Mouse (Mus musculus): ENCODE measurements around the gene Ascl5.

Gene Ascl5

DNA sequence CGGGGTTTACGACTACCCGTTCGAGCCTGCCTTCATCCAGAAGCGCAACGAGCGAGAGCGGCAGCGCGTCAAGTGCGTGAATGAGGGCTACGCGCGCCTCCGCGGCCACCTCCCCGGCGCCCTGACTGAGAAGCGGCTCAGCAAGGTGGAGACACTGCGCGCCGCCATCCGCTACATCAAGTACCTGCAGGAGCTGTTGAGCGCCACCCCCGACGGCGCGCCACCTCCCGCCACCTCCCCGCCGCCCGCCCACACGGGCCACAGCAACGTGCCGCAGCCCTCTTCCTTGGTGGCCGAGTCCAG, 360 bp downstream of the Ascl5 start:
- DNase-seq (ENCODE audit: low read depth, low spot score) = no peak

DNA sequence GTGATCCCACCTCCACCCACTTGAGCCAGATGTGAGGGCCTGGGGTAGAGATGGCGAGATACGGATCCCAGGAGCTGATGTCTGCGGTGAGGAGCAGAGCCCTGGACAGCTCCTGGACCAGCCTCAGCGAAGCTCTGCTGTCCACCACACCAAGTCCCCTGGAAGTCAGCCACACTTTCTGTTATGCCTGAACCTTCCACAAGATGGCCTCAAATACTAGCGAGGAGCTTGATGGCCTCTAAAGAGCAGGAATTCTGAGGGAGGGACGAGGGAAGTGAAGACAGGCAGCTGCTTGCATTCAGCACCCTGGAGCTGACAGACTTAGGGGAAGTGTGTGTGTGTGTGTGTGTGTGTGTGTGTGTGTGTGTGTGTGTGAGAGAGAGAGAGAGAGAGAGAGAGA, 861 bp downstream of the Ascl5 start:
- DNase-seq (ENCODE audit: low read depth, low spot score) = peak; percentile 91

DNA sequence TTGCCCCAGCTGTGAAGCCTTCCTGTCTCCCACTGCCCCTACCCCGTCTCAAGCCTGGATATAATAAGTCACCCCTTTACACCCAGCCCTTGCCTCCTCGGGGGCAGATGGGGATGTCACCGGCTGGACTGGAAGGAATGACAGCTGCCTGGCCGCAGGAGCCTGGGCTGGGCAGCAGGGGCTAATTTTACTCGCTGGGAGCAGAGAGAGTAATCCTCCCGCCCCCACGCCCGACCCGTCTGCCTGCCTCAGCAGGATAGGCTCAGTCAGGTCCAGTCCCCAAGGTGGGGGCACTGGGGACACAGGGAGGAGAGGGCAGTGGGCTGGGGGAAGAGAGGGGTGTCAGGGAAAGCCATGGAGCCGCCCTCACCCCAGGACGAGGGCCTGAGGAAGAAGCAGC, 1.9 kb downstream of the Ascl5 start, which contains the start of gene Cacna1s:
Cacna1s (plus strand) TSS at position 204 of the 400 bp plus-strand sequence.
- no peak for DNase-seq (ENCODE audit: low read depth, low spot score)

DNA sequence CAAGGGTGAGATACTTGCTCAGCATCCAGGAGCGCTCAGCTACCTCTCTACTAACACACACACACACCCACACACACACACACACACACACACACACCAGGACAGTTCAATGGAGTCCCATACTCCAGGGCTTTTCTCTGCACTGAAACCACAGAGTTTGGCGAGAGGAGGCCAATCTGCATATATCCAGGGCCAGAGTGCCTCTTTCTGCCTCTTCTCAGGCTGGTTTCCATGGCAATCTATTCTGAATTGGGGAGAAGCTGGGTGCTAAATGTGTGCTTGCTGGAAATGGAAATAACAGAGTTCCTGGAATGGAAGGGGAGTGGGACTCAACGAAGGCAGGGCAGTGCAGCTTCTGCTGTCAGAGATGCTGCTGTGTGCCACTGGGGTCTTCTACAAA, 5.2 kb downstream of the Ascl5 start:
- no peak for DNase-seq (ENCODE audit: low read depth, low spot score)

DNA sequence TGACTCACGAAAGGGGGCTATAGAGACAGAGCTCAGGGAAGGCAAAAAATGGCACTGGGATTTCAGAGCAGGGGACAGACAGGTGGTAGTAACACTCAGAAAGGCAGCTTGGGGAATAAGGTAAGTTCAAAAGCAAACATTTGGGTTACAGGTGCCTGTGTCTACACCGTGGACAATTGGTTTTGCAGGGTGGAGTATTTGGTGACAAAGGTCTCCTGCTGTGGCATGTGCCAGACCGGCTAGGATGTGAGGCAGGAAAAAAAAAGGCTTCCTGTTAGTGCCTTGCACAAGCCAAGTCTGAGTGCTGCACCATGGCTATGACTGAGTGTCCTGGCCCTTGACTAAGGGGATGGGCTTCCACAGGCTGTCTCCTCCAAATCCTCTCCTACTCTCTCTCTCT, 8.0 kb downstream of the Ascl5 start:
- DNase-seq (ENCODE audit: low read depth, low spot score) = no peak

DNA sequence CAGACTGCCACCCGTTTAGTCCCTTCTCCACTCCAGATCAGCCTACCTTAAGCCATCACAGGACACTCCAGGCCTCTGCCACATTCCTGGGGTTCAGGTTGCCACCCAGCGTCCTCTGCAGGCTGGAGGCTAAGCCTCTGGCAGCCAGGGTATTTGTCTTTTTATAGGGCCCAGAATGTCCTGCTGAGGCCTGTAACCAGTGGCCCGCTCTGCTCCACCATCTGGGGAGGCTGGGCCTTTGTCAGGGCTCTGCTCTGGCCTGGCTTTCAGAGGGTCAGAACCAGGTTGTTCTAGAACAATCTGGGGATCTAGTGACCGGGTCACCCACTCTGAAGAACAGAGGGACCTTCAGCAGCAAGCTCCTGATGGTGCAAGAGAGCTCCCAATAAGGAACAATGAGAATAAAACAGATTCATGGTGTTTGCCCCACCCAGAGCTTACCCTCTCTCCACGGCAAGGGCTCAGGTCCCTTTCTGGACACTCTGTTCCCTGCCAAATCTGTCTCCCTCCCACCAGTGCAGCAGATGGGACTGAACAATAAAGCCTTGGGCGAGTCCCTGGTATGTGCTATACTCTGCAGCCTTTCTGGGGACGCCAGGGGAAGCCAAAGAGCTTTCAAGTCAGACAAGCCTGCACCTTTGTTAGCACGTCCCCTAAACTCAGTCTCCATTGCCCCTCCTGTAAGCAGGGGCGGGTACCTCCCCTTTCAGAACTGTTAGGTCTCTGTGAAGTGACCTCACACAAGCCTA, 10.6 kb downstream of the Ascl5 start:
- DNase-seq (ENCODE audit: low read depth, low spot score) = no peak

DNA sequence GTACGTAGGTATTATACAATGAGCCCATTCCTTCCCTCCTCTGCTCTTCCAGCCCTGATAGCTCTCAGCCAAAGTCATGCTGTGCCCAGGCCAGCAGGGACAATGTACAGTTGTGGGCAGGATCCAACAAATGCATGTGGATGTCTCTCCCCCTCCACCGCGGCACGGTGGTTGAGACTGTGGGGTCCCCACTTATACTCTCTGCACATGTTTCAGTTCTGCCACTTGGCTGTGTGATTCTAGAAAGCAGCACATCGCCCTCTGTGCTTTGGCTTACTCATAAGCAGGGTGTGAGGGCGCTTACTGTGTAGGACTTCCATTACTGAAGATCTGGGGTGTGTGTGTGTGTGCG, 11.2 kb downstream of the Ascl5 start:
- no peak for DNase-seq (ENCODE audit: low read depth, low spot score)

DNA sequence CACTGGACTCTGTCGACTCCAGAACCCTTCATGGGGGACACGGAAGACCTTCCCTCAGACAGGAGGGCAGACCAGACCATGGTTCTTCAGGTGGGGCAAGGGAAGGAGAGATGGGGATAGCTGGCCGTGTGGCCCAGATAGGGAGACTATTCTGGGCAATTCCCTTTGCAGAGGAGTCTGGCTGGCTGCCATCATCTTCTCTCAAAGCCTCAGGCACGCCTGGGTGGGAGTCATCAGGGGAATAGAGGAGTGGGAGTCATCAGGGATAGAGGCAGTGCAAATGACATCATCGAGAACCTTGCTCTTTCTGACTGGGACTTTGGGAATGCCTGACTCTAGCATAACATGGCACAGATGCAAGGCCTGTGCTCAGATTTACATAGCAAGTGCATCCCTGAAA, 13.4 kb downstream of the Ascl5 start:
- peak; percentile 5 for DNase-seq (ENCODE audit: low read depth, low spot score)

DNA sequence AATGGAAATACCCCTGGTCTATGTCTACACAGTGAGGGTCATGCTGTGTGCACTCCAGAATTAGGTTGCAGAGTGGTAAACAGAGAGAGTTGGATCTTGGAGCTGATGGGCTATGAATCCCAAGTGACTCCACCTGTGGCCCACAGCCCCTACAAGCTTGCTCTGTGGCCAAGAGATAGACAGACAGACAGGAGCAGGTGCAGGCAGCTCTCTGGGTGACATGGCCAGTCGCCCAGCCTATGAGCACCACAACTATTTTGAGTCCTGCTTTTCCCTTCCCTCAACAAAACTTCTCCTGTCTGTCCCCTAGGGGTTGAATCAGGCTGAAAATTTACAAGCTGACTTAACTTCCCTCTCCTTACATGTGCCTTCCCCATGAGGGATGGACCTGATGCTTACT, 16.0 kb downstream of the Ascl5 start:
- no peak for DNase-seq (ENCODE audit: low read depth, low spot score)

DNA sequence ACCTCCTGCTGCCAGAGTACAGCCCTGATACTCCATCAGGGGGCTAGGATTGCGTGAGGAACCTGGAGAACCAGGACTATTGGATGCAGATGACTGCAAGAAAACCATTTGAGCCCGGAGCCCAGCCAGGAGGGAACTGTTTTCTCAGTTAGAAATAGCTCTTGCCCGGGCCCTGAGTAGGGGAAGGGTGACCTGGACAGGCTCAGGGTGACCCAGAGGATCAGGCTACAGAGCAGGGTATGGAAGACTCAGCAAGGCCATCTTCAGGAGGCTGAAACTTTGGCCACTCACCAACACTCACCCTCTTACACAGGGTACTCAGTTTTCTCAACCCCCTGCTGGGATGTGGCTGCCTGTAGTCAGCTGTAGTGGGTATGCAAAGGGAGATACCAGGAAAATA, 17.0 kb downstream of the Ascl5 start:
- DNase-seq (ENCODE audit: low read depth, low spot score) = no peak

DNA sequence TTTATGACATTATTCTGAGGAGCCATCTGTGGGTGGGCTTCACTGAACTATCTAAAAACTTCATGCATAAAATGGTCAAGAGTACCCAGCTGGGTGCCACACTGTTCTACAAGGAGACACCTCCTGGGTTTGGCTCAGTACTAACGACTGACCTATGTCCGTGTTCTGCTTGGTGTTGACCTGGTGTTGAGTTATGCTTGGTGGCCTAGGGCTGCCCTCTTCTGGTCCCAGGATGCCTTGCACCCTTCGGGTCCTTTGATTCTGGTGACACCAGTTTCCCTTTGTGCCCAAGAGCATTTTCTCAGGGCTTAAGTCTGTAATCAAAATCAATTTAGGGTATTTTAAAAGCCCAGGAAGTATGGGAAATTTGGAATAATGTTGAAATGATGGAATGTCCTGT, 25.5 kb downstream of the Ascl5 start:
- DNase-seq (ENCODE audit: low read depth, low spot score) = peak; percentile 39

DNA sequence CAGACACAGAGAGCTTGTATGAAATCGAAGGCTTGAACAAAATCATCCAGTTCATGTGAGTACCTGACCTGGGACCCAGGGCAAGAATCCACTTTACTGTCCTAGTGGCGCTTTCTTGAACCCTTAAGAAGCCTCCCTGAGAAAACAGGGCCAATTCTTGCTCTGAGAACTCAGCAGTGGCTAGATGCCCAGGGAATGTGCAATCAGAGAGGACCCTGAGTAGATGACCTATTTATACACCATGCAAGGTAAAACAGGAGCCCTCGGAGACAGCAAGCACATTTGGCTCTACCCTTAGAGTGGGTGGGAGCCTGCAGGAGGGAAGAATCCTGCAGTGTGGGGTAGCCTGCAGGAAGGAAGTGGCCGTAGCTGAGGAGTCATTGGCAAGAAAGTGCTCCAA, 27.1 kb downstream of the Ascl5 start:
- no peak for DNase-seq (ENCODE audit: low read depth, low spot score)

DNA sequence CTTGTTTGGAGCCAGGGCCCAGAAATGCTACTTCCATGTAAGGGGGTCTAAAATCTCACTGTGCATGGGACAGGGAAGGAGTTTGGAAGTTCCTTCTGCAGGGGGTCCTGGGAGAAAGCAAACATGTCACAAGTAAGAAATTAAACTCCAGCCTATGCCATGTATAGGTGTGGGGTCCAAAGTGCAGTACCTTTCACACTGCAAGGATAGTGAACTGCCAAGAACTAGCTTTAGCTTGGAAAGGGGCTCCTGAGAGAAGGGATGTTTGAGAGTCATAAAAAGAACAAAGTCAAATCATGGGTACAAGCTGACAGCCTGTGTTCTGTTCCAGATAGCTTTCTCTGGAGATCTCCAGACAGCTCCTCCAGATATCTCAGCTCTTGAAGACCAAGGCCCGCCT, 30.6 kb downstream of the Ascl5 start:
- DNase-seq (ENCODE audit: low read depth, low spot score) = no peak

DNA sequence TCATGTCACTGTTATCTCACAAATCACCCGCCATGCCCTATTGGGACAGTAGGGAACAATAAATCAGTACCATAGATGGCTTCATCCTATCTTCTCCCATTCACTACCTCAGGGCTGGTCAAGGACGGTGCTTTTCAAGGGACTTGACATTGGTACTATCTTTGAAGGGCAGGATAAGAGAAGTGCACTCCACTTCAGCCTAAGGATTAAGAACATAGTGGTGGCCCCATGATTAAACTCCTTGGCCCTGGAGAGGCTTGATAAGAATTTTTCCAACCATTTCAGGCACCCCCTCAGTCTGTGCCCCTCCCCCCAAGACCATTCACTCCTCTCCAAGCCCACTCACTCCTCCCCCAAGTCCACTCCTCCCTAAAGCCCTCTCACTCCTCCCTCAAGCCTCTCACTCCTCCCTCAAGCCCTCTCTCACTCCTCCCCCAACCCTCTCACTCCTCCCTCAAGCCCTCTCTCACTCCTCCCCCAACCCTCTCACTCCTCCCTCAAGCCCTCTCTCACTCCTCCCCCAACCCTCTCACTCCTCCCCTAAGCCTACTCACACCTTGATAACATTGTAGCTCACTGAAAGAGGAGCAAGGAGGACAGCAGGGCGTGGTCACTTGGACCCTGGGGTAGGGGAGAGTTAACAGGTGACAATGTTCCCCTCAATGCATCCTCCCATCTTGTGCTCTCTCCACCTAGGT, 35.5 kb downstream of the Ascl5 start:
- no peak for DNase-seq (ENCODE audit: low read depth, low spot score)

DNA sequence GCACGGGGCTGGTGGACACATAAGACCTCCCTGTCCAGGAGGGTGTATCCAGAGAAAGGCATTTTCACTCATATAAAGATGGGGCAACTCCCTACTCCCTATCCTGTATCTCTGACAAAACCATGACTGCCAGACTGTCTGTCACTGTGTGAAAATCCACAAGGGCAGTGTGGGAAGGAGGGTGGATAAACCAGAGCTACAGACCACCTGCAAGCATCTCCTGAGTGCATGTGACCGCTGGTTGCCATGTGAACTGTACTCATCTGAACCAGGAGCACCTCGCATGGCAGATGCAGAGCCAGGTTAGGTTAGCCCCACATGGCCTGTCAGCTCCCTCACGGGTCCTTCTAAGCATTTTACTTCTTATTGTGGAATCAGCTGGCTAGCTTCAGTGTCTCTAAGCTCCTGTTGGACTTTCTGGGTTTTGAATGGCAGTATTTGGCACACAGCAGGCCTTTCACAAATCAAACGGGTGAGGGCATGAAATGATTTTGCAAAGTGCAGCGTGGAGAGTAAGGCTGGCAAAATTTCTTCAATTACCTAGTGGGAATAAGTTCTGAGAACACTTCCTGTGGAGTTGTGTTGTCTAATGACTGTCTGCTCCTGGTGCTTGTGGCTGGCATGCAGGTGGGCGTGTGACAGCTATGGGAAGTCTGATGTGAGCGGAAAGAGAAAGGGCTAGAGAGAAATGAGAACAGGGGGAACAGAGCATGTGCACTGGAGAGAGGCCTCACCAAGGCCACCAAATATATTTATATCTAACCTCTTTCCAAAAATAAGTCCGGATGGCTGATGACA, 39.0 kb downstream of the Ascl5 start:
- no peak for DNase-seq (ENCODE audit: low read depth, low spot score)

DNA sequence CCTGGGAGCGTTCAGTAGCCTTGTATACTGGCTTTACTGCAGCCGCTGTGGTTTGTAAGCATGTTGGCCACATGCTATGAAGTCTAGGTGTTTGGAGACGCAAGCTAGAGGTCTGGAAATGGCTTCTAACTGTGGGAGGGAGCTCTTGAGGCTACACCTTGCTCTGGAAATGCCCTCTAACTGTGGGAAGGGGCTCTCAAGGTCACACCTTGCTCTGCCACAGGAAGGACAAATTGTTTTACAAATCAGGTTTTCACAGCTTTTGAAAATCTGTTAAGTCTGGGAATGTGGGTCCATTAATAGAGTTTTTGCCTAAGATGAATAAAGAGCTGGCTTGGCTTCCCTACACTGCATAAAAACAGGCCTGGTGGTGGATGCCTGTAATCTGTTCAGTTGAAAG, 43.1 kb downstream of the Ascl5 start:
- no peak for DNase-seq (ENCODE audit: low read depth, low spot score)

DNA sequence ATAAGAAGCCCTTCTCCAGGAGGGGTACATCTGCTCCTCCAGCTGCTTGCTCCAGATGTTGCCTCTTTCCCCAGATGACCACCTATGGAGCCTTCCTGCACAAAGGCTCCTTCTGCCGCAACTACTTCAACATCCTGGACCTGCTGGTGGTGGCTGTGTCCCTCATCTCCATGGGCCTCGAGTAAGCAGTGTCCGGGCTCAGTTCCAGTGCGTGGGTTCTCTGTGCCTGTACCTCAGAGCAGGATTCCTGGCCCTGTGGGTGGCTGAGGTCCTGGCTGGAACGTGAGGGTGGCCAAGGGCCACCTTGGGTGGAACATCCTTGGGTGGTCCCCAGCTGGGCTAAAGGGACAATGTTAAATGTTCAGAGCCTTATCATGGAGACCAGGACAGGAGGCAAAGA, 44.2 kb downstream of the Ascl5 start:
- no peak for DNase-seq (ENCODE audit: low read depth, low spot score)

Data from 3T3-L1 (cell line).